Mouse (Mus musculus) E14TG2a.4 (cell line): ENCODE measurements around the gene Dgkg.

Source experiments
- CTCF ChIP-seq: conservative IDR thresholded peaks from 2 replicates; pipeline ENCODE4 v1.5.1; 2014; ENCODE audit warnings: low read length
- NANOG ChIP-seq: IDR thresholded peaks from 2 replicates; pipeline ENCODE4 v1.6.1; 2014; ENCODE audit warnings: borderline replicate concordance, low read length, mixed read lengths

DNA sequence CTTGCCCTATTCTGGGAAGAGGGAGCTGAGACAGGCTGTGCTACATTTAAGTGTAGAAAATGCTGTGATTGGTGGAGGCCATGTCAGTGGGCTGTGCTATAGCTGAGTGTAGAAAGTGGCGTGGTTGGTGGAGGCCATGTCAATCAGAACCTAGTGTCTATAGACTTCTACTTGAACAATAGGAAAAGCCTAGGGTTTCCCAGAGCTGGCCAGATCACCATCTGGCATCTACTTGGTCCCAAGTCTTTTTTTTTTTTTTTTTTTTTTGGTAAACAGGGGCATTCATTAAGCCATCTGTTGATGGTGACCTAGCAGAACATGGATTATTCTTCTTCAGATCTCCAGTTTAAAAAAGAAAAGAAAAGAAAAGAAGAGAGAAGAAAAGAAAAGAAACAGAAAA, 60.6 kb downstream of the Dgkg start:
- TF ChIP-seq CTCF (no peak), NANOG (no peak)
